Mouse (Mus musculus) heart, embryonic 12.5 days (tissue): ENCODE results near the gene Axin1. TPM values are rescaled to one million over a fixed set of nuclear protein-coding genes. Genes with fewer than 3 reads are reported as not detected.
"Not testable (repeated sequence)": the region's sequence is repeated elsewhere in the genome, so short reads cannot be mapped to it uniquely, and the experiment has no call there.

Experiments
- ATAC-seq: fragments of 200-750 bp; cut with Nextera tagmentation; 2 replicates; pipeline ENCODE4 v1.8.0; 2017; ENCODE audit warnings: moderate TSS enrichment, moderate library complexity; ENCODE audit not compliant: insufficient number of reproducible peaks, low FRiP score
- H3K27ac ChIP-seq: fragments of 300-500 bp; sonication (generic); 2 replicates; pipeline ENCODE4 v1.5.1; 2016; ENCODE audit warnings: mild to moderate bottlenecking, moderate library complexity; ENCODE audit not compliant: poor library complexity, severe bottlenecking
- H3K27me3 ChIP-seq: fragments of 300-500 bp; sonication (generic); replicated peaks from 2 replicates; pipeline ENCODE4 v1.6.1; 2016; ENCODE audit warnings: mild to moderate bottlenecking, moderate library complexity
- H3K36me3 ChIP-seq: fragments of 300-500 bp; sonication (generic); 2 replicates; pipeline ENCODE4 v1.6.1; 2016; ENCODE audit warnings: mild to moderate bottlenecking, moderate library complexity
- H3K4me1 ChIP-seq: fragments of 300-500 bp; sonication (generic); replicated peaks from 2 replicates; pipeline ENCODE4 v1.6.1; 2016; ENCODE audit warnings: mild to moderate bottlenecking
- H3K4me2 ChIP-seq: fragments of 300-500 bp; sonication (generic); 2 replicates; pipeline ENCODE4 v1.6.1; 2016; ENCODE audit warnings: mild to moderate bottlenecking, moderate library complexity
- H3K4me3 ChIP-seq: fragments of 300-500 bp; sonication (generic); 2 replicates; pipeline ENCODE4 v1.5.1; 2016; ENCODE audit warnings: mild to moderate bottlenecking
- H3K9ac ChIP-seq: fragments of 300-500 bp; sonication (generic); 2 replicates; pipeline ENCODE4 v1.6.1; 2016; ENCODE audit warnings: mild to moderate bottlenecking, moderate library complexity
- H3K9me3 ChIP-seq: fragments of 300-500 bp; sonication (generic); replicated peaks from 2 replicates; pipeline ENCODE4 v1.6.1; 2016; ENCODE audit warnings: mild to moderate bottlenecking, moderate library complexity
- WGBS: fragments of 180-500 bp; shearing (Covaris S2); methylation state at CpG from one replicate; pipeline ENCODE4 v1.1.7; 2016; 5-methylcytosine and 5-hydroxymethylcytosine counted together
- polyA plus RNA-seq: library from polyadenylated mRNA; unstranded; fragments of >200 nt; fragmentation: Nextera tagmentation; extraction: Ambion mirVana; gene quantifications from 2 replicates; pipeline ENCODE4 v1.2.1, GENCODE M21; 2016

Gene Axin1
- polyA plus RNA-seq, 1 experiment from 2014 or later: 11.7 TPM

DNA sequence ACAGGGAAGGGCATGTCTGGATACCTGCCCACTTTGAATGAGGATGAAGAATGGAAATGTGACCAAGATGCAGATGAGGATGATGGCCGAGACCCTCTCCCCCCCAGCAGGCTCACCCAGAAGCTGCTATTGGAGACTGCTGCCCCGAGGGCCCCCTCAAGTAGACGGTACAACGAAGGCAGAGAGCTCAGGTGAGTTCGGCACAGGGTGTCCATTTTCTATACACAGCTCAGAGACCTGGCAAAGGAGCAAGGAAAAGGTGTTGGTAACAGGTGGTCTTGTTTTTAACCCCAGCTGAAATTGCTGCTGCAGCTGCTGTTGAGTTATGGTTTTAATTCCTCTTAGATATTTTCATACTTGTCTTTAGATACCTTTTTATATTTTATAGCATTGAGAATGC, 4.9 kb downstream of the Axin1 start:
- Histone ChIP-seq H3K36me3 (peaks cover 53% of the 10 kb centered on the region), H3K27me3 (no peaks in the 10 kb centered on the region), H3K4me3 (no peak overlapping the region), H3K9ac (no peak overlapping the region), H3K4me2 (no peak overlapping the region), H3K9me3 (no peaks in the 10 kb centered on the region), H3K27ac (no peak overlapping the region), H3K4me1 (peaks cover 20% of the 10 kb centered on the region)
- no peak for ATAC-seq
- 94% methylated on average over 5 of the region's 5 CpGs for WGBS

GRCm38 (mm10) chr17:26149056-26149455, 10.6 kb downstream of the Axin1 start:
- no peak for ATAC-seq
- no peak overlapping the region for H3K4me3 ChIP-seq
- H3K27ac ChIP-seq: no peak overlapping the region
- H3K27me3 ChIP-seq: no peaks in the 10 kb centered on the region
- H3K9me3 ChIP-seq: 0 out of 2 replicates have a peak, but pooled peaks cover 2% of the 10 kb centered on the region
- H3K4me2 ChIP-seq: no peak overlapping the region
- no peak overlapping the region for H3K9ac ChIP-seq
- H3K36me3 ChIP-seq: peaks cover 80% of the 10 kb centered on the region
- WGBS: 76% methylated on average over 2 of the region's 2 CpGs
- no peaks in the 10 kb centered on the region for H3K4me1 ChIP-seq

GRCm38 (mm10) chr17:26151886-26152630, 13.6 kb downstream of the Axin1 start:
- WGBS: 92% methylated on average over 2 of the region's 2 CpGs
- Histone ChIP-seq H3K4me2 (no peak overlapping the region), H3K27me3 (no peaks in the 10 kb centered on the region), H3K4me3 (no peak overlapping the region), H3K36me3 (peaks cover 64% of the 10 kb centered on the region), H3K9ac (no peak overlapping the region), H3K27ac (no peak overlapping the region), H3K9me3 (0 out of 2 replicates have a peak, but pooled peaks cover 2% of the 10 kb centered on the region), H3K4me1 (no peaks in the 10 kb centered on the region)
- ATAC-seq: no peak

GRCm38 (mm10) chr17:26162736-26163135, 24.2 kb downstream of the Axin1 start:
- Histone ChIP-seq H3K27me3 (no peaks in the 10 kb centered on the region), H3K27ac (no peak overlapping the region), H3K9ac (no peak overlapping the region), H3K9me3 (no peaks in the 10 kb centered on the region), H3K36me3 (no peaks in the 10 kb centered on the region), H3K4me2 (no peak overlapping the region), H3K4me1 (peaks cover 4% of the 10 kb centered on the region), H3K4me3 (no peak overlapping the region)
- 89% methylated on average over 1 of the region's 1 CpGs for WGBS
- ATAC-seq: no peak

- no peak overlapping the region for H3K9ac ChIP-seq
- H3K4me2 ChIP-seq: no peak overlapping the region
- no peak overlapping the region for H3K4me3 ChIP-seq
- 0 out of 2 replicates have a peak, but pooled peaks cover 2% of the 10 kb centered on the region for H3K36me3 ChIP-seq
- H3K27ac ChIP-seq: no peak overlapping the region
- H3K9me3 ChIP-seq: no peaks in the 10 kb centered on the region
- 85% methylated on average over 2 of the region's 2 CpGs for WGBS
- no peaks in the 10 kb centered on the region; the same call in none of the 2 replicates for H3K4me1 ChIP-seq
- no peaks in the 10 kb centered on the region for H3K27me3 ChIP-seq
- no peak for ATAC-seq
Observed at GRCm38 (mm10) chr17:26168039-26168438, 29.6 kb downstream of the Axin1 start.

GRCm38 (mm10) chr17:26175248-26175647, 36.8 kb downstream of the Axin1 start:
- H3K4me2 ChIP-seq, ATAC-seq, H3K9ac ChIP-seq, H3K4me1 ChIP-seq, H3K27ac ChIP-seq, H3K4me3 ChIP-seq, H3K27me3 ChIP-seq, H3K9me3 ChIP-seq: not testable (repeated sequence)
- H3K36me3 ChIP-seq: peaks cover 37% of the 10 kb centered on the region
- 82% methylated on average over 2 of the region's 2 CpGs for WGBS

GRCm38 (mm10) chr17:26178611-26179010, 40.1 kb downstream of the Axin1 start:
- Histone ChIP-seq H3K27me3 (no peaks in the 10 kb centered on the region), H3K4me2 (no peak overlapping the region), H3K4me1 (no peaks in the 10 kb centered on the region), H3K9me3 (no peaks in the 10 kb centered on the region), H3K36me3 (peaks cover 50% of the 10 kb centered on the region), H3K4me3 (no peak overlapping the region), H3K9ac (no peak overlapping the region), H3K27ac (no peak overlapping the region)
- ATAC-seq: no peak

DNA sequence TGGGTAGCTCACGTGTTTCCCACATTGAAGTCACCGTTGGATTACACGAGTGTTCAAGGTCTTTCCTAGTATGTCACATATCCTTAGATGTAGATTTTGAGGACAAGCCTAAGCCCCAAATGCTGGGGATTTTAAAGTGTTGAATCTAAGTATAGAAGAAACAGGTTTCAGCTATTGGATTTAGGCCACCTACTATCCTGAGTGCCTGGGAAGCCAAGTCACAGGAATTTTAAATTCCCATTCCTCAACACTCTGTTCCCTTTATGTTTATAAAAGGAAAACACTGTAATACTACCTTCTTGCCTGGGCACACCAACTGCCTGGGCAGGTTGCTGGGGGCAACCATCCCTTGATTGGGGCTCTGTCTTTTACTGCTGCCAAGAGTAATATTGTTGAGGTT, 42.7 kb downstream of the Axin1 start:
- Histone ChIP-seq H3K27ac (no peak overlapping the region), H3K4me2 (no peak overlapping the region), H3K4me1 (no peaks in the 10 kb centered on the region), H3K27me3 (no peaks in the 10 kb centered on the region), H3K4me3 (no peak overlapping the region), H3K36me3 (peaks cover 57% of the 10 kb centered on the region), H3K9ac (no peak overlapping the region), H3K9me3 (no peaks in the 10 kb centered on the region)
- 94% methylated on average over 3 of the region's 3 CpGs for WGBS
- no peak for ATAC-seq

DNA sequence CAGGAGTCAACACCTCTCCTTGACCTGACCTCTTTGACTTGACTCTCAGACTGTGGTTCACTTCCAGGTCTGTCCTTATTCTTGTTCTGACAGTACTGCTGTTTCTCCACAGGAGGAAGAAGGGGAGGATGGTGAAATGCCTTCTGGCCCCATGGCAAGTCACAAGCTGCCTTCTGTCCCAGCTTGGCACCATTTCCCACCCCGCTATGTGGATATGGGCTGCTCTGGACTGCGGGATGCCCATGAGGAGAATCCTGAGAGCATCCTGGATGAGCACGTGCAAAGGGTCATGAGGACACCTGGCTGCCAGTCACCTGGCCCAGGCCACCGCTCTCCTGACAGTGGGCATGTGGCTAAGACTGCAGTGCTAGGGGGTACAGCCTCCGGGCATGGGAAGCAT, 49.1 kb downstream of the Axin1 start:
- 95% methylated on average over 5 of the region's 5 CpGs for WGBS
- Histone ChIP-seq H3K4me2 (no peak overlapping the region), H3K36me3 (peaks cover 92% of the 10 kb centered on the region), H3K27ac (no peak overlapping the region), H3K4me3 (no peak overlapping the region), H3K27me3 (no peaks in the 10 kb centered on the region), H3K4me1 (no peaks in the 10 kb centered on the region), H3K9me3 (no peaks in the 10 kb centered on the region), H3K9ac (no peak overlapping the region)
- ATAC-seq: no peak

DNA sequence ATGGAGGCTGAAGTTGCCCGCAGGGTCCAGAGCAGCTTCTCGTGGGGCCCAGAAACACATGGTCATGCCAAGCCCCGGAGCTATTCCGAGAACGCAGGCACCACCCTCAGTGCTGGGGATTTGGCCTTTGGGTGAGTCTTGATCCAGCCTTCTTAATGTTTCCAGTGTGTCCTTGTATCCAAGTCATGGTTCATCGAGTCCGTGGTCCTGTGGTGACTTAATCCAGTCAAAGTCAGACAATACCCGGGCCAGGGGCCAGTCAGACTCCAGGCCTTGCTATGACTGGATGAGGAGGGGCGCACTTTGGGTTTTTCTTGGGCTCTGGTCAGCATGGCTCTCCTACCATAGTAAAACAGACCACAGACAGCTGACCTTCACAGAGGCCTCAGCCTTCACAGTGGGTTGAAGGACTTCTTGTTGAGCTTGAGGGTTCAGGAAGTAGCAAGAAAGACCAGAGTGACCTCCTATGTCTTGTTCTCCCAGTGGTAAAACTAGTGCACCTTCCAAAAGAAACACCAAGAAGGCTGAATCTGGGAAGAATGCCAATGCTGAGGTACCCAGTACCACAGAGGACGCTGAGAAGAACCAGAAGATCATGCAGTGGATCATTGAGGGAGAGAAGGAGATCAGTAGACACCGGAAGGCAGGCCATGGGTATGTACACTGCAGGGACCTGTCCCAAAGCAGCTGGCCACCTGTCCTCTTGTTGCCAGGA, 49.8 kb downstream of the Axin1 start:
- ATAC-seq: no peak
- no peak overlapping the region for H3K4me3 ChIP-seq
- H3K9me3 ChIP-seq: no peaks in the 10 kb centered on the region
- H3K4me1 ChIP-seq: no peaks in the 10 kb centered on the region
- H3K9ac ChIP-seq: no peak overlapping the region
- no peak overlapping the region for H3K4me2 ChIP-seq
- H3K36me3 ChIP-seq: peaks cover 92% of the 10 kb centered on the region
- WGBS: 93% methylated on average over 11 of the region's 11 CpGs
- H3K27me3 ChIP-seq: no peaks in the 10 kb centered on the region
- H3K27ac ChIP-seq: no peak overlapping the region

DNA sequence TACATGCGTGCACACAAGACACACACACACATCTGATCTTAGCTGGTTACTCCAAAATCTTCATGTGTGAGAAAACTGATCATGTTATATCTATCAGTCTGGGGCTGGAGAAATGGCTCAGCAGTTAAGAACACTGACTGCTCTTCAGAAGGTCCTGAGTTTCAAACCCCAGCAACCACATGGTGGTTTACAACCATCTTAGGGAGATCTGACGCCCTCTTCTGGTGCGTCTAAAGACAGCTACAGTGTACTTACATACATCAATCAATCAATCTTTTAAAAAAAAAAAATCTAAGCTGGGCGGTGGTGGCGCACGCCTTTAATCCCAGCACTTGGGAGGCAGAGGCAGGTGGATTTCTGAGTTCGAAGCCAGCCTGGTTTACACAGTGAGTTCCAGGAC, 53.0 kb downstream of the Axin1 start:
- H3K27ac ChIP-seq, H3K4me3 ChIP-seq, H3K27me3 ChIP-seq, H3K4me2 ChIP-seq, H3K9me3 ChIP-seq, H3K9ac ChIP-seq, H3K4me1 ChIP-seq, ATAC-seq: not testable (repeated sequence)
- 89% methylated on average over 7 of the region's 7 CpGs for WGBS
- peaks cover 93% of the 10 kb centered on the region for H3K36me3 ChIP-seq
